Mouse (Mus musculus) embryonic fibroblast, embryonic 13.5 days (primary cell): ENCODE measurements around the gene Cers5. TPM values are rescaled to one million over a fixed set of nuclear protein-coding genes. Genes with fewer than 3 reads are reported as not detected.

Experiments used
- H3K27ac ChIP-seq: 2 replicates; pipeline ENCODE4 v1.5.1; 2012; ENCODE audit warnings: low read length, control low read depth, inconsistent platforms; ENCODE audit not compliant: insufficient read depth
- H3K4me1 ChIP-seq: 2 replicates; pipeline ENCODE4 v1.6.1; 2011; ENCODE audit warnings: low read length; ENCODE audit not compliant: control insufficient read depth, insufficient read depth
- H3K4me3 ChIP-seq: 2 replicates; pipeline ENCODE4 v1.5.1; 2011; ENCODE audit warnings: mild to moderate bottlenecking, control low read depth, low read length; ENCODE audit not compliant: insufficient read depth
- CTCF ChIP-seq: IDR thresholded peaks from 2 replicates; pipeline ENCODE4 v1.5.1; 2011; ENCODE audit warnings: mild to moderate bottlenecking, control low read depth, low read length, moderate library complexity, borderline replicate concordance; ENCODE audit not compliant: insufficient read depth
- POLR2A ChIP-seq: IDR thresholded peaks from 2 replicates; pipeline ENCODE4 v1.6.1; 2011; ENCODE audit warnings: low read depth, mild to moderate bottlenecking, control low read depth, low read length, moderate library complexity
- polyA plus RNA-seq: library from polyadenylated mRNA; stranded (reverse); fragments of >200 nt; gene quantifications from 2 replicates; pipeline ENCODE4 v1.2.4, GENCODE M21; 2011; ENCODE audit warnings: low read depth; ENCODE audit not compliant: missing spikeins, insufficient read length

Gene Cers5
- polyA plus RNA-seq, 1 experiment = 75.9 TPM

GRCm38 (mm10) chr15:99790464-99790863 lies 17.8 kb upstream of the Cers5 start:
- no peak overlapping the region for H3K27ac ChIP-seq
- TF ChIP-seq POLR2A (no peak), CTCF (no peak)
- H3K4me1 ChIP-seq = no peaks in the 10 kb centered on the region
- no peak overlapping the region for H3K4me3 ChIP-seq

GRCm38 (mm10) chr15:99787625-99788120 lies 15.0 kb upstream of the Cers5 start:
- Histone ChIP-seq H3K27ac (no peak overlapping the region), H3K4me1 (no peaks in the 10 kb centered on the region), H3K4me3 (no peak overlapping the region)
- TF ChIP-seq CTCF (no peak), POLR2A (no peak)

- Histone ChIP-seq H3K27ac (no peak overlapping the region), H3K4me1 (no peaks in the 10 kb centered on the region), H3K4me3 (no peak overlapping the region)
- TF ChIP-seq CTCF (no peak), POLR2A (no peak)
Measured at GRCm38 (mm10) chr15:99778677-99779335, 6.1 kb upstream of the Cers5 start.

- TF ChIP-seq POLR2A = no peak
- TF ChIP-seq CTCF = no peak
- Histone ChIP-seq H3K27ac (no peak overlapping the region), H3K4me1 (no peaks in the 10 kb centered on the region), H3K4me3 (no peak overlapping the region)
Measured at GRCm38 (mm10) chr15:99778148-99778547, 5.5 kb upstream of the Cers5 start.

GRCm38 (mm10) chr15:99772925-99773324 lies 240 bp upstream of the Cers5 start:
- Histone ChIP-seq H3K27ac (0 out of 2 replicates have a peak overlapping the region, but pooled peaks have one; percentile 35), H3K4me1 (peaks cover 3% of the 10 kb centered on the region; the same call in 1 of the 2 replicates), H3K4me3 (no peak overlapping the region)
- TF ChIP-seq POLR2A (no peak), CTCF (no peak)

GRCm38 (mm10) chr15:99772277-99772880 lies 306 bp downstream of the Cers5 start:
- Histone ChIP-seq H3K27ac (peak overlapping the region; percentile 54), H3K4me1 (peaks cover 3% of the 10 kb centered on the region; the same call in 1 of the 2 replicates), H3K4me3 (peak overlapping the region; percentile 76)
- TF ChIP-seq POLR2A (peak; percentile 99), CTCF (no peak)

- peaks cover 3% of the 10 kb centered on the region; the same call in 1 of the 2 replicates for H3K4me1 ChIP-seq
- H3K27ac ChIP-seq = peak overlapping the region; percentile 64
- H3K4me3 ChIP-seq = peak overlapping the region; percentile 76
- no peak; the same call in 1 of the 2 replicates for TF ChIP-seq POLR2A
- TF ChIP-seq CTCF = no peak
Measured at GRCm38 (mm10) chr15:99771601-99772276, 946 bp downstream of the Cers5 start.

GRCm38 (mm10) chr15:99771004-99771500 lies 1.6 kb downstream of the Cers5 start:
- no peak for TF ChIP-seq CTCF
- TF ChIP-seq POLR2A = no peak
- Histone ChIP-seq H3K4me3 (peak overlapping the region; percentile 76), H3K4me1 (peaks cover 3% of the 10 kb centered on the region; the same call in 1 of the 2 replicates), H3K27ac (peak overlapping the region; percentile 64)

GRCm38 (mm10) chr15:99768761-99769160 lies 3.9 kb downstream of the Cers5 start:
- TF ChIP-seq CTCF (no peak), POLR2A (no peak)
- no peak overlapping the region for H3K27ac ChIP-seq
- H3K4me3 ChIP-seq = no peak overlapping the region
- peaks cover 3% of the 10 kb centered on the region; the same call in 1 of the 2 replicates for H3K4me1 ChIP-seq

GRCm38 (mm10) chr15:99767467-99767866 lies 5.2 kb downstream of the Cers5 start:
- Histone ChIP-seq H3K27ac (no peak overlapping the region), H3K4me1 (peaks cover 3% of the 10 kb centered on the region; the same call in 1 of the 2 replicates), H3K4me3 (no peak overlapping the region)
- TF ChIP-seq CTCF (no peak), POLR2A (no peak)
